Mouse (Mus musculus): ENCODE results near the gene Zdhhc7. TPM values are rescaled to one million over a fixed set of nuclear protein-coding genes. Genes with fewer than 3 reads are reported as not detected.
A peak's percentile ranks its signal among the peaks of the same experiment; 100 is the strongest.

Gene Zdhhc7
- polyA plus RNA-seq, 1 experiment from 2014 or later, result 24.4 TPM

DNA sequence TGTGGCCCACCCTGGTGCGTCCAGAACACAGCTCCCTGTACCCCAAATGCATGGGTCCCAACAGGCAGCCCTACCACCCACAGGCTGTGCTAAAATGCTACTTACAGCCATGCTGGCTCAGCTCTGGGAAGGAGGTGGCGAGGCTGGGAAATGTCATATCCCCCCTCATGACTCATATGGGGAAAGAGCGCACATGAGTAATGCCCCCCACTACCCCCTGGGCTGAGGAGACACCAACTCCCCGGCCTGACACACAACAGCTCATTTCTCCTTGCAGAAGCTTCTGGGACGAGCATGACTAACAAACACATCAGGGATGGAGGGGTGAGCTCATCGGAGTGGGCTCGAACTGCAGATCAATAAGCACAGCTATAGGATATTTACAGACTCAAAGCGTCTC is 35.7 kb downstream of the Zdhhc7 start:
- H3K4me2 ChIP-seq (replicated peaks; ENCODE audit: low read depth), result no peak overlapping the region
- H3K27ac ChIP-seq (replicated peaks), result no peak overlapping the region
- H3K36me3 ChIP-seq (ENCODE audit: control insufficient read depth, insufficient read depth, low read length), result no peaks in the 10 kb centered on the region
- WGBS, result 88% methylated on average over 8 of the region's 8 CpGs
- H3K4me3 ChIP-seq (ENCODE audit: low read depth, low read length), result no peak overlapping the region
- H3K4me1 ChIP-seq (replicated peaks; ENCODE audit: control insufficient read depth, insufficient read depth), result no peaks in the 10 kb centered on the region
- no peaks in the 10 kb centered on the region for H3K9me3 ChIP-seq (ENCODE audit: control insufficient read depth, low read length)
- no peak for DNase-seq (ENCODE audit: low spot score)
- no peak for ATAC-seq (ENCODE audit: low FRiP score, low TSS enrichment)
- H3K9ac ChIP-seq (ENCODE audit: low read length), result no peak overlapping the region
- no peak for TF ChIP-seq EP300 (optimal IDR thresholded peaks at IDR 0.05)
- TF ChIP-seq CTCF (IDR thresholded peaks at IDR 0.05; ENCODE audit: low read depth), result no peak
- no peaks in the 10 kb centered on the region for H3K27me3 ChIP-seq (ENCODE audit: control insufficient read depth, insufficient read depth, low read length)

DNA sequence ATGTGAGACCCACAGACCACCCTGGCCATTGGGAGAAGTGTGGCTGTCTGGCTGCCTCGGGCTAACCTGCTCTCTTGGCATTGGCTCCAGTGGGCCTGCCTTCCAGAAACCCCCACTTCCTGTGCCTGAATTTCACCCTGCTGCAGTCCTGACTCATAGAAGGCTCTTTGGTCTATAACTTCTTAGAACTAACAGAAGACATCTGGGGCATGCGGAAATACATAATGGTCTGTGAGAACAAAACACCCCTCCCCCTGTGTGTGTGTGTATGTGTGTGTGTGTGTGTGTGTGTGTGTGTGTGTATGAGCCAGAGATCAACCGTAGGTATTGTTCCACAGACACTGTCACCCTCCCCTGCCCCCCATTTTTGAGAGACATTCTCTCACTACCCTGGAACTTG is 38.0 kb downstream of the Zdhhc7 start:
- H3K27ac ChIP-seq (replicated peaks), result no peak overlapping the region
- no peaks in the 10 kb centered on the region for H3K4me1 ChIP-seq (replicated peaks; ENCODE audit: control insufficient read depth, insufficient read depth)
- H3K9me3 ChIP-seq (ENCODE audit: control insufficient read depth, low read length), result no peaks in the 10 kb centered on the region
- no peak overlapping the region for H3K4me3 ChIP-seq (ENCODE audit: low read depth, low read length)
- TF ChIP-seq CTCF (IDR thresholded peaks at IDR 0.05; ENCODE audit: low read depth), result no peak
- no peak for TF ChIP-seq EP300 (optimal IDR thresholded peaks at IDR 0.05)
- H3K27me3 ChIP-seq (ENCODE audit: control insufficient read depth, insufficient read depth, low read length), result no peaks in the 10 kb centered on the region
- no peaks in the 10 kb centered on the region for H3K36me3 ChIP-seq (ENCODE audit: control insufficient read depth, insufficient read depth, low read length)
- no peak overlapping the region for H3K9ac ChIP-seq (ENCODE audit: low read length)
- no peak overlapping the region for H3K4me2 ChIP-seq (replicated peaks; ENCODE audit: low read depth)
- 50% methylated on average over 3 of the region's 3 CpGs for WGBS
- no peak for ATAC-seq (ENCODE audit: low FRiP score, low TSS enrichment)
- DNase-seq (ENCODE audit: low spot score), result no peak

DNA sequence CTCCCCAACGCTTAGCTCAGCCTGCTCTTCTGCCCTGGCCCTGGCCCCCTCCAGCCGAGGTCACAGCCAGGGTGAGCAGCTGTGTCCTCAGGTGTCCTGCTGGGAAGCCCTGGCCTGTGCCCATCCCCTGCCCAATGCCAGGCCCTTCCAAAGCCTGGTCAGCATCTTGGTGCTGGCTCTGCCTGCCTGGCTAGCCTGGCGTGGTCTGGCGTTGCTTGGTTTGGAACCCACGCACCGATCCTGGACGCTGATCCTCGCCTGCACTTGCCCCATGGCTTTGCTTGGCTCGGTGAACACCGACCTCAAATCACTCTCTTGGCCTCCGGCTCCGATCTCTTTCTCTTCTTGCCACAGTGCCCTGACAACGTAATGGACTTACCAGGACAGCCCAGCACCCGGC is 38.5 kb downstream of the Zdhhc7 start:
- ATAC-seq (ENCODE audit: low FRiP score, low TSS enrichment) (no peak; the same call in 1 of the 2 replicates), DNase-seq (ENCODE audit: low spot score) (no peak)
- no peak overlapping the region for H3K9ac ChIP-seq (ENCODE audit: low read length)
- no peak overlapping the region for H3K4me3 ChIP-seq (ENCODE audit: low read depth, low read length)
- 90% methylated on average over 14 of the region's 14 CpGs for WGBS
- no peak overlapping the region for H3K4me2 ChIP-seq (replicated peaks; ENCODE audit: low read depth)
- H3K9me3 ChIP-seq (ENCODE audit: control insufficient read depth, low read length), result no peaks in the 10 kb centered on the region
- H3K4me1 ChIP-seq (replicated peaks; ENCODE audit: control insufficient read depth, insufficient read depth), result no peaks in the 10 kb centered on the region
- H3K36me3 ChIP-seq (ENCODE audit: control insufficient read depth, insufficient read depth, low read length), result no peaks in the 10 kb centered on the region
- no peak overlapping the region for H3K27ac ChIP-seq (replicated peaks)
- no peaks in the 10 kb centered on the region for H3K27me3 ChIP-seq (ENCODE audit: control insufficient read depth, insufficient read depth, low read length)
- TF ChIP-seq EP300 (optimal IDR thresholded peaks at IDR 0.05), result no peak
- TF ChIP-seq CTCF (IDR thresholded peaks at IDR 0.05; ENCODE audit: low read depth), result no peak

DNA sequence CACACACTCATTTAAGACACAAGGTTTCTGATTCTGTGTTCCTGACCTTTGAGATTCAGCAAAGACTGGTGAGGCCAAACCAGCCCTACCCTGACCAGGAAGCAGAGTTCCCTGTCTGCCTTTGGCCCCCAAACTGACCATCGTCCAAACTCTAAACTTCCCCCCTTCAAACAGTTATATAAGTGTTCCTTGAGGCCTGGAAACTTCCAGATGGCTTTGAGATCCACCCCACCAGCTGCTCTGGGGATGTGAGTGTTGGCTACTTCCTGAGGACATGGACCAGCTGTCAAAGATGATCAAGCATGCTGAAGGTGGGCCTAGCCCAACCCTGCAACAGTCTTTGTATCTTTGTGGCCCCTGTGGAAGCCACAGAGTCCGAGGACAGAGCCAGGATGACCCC is 44.2 kb downstream of the Zdhhc7 start:
- Histone ChIP-seq H3K27ac (replicated peaks) (no peak overlapping the region), H3K4me1 (replicated peaks; ENCODE audit: control insufficient read depth, insufficient read depth) (no peaks in the 10 kb centered on the region), H3K36me3 (ENCODE audit: control insufficient read depth, insufficient read depth, low read length) (no peaks in the 10 kb centered on the region), H3K9me3 (ENCODE audit: control insufficient read depth, low read length) (no peaks in the 10 kb centered on the region), H3K27me3 (ENCODE audit: control insufficient read depth, insufficient read depth, low read length) (no peaks in the 10 kb centered on the region), H3K4me3 (ENCODE audit: low read depth, low read length) (no peak overlapping the region), H3K4me2 (replicated peaks; ENCODE audit: low read depth) (no peak overlapping the region), H3K9ac (ENCODE audit: low read length) (no peak overlapping the region)
- ATAC-seq (ENCODE audit: low FRiP score, low TSS enrichment) (no peak), DNase-seq (ENCODE audit: low spot score) (no peak)
- TF ChIP-seq CTCF (IDR thresholded peaks at IDR 0.05; ENCODE audit: low read depth) (no peak), EP300 (optimal IDR thresholded peaks at IDR 0.05) (no peak)
- 61% methylated on average over 2 of the region's 2 CpGs for WGBS

DNA sequence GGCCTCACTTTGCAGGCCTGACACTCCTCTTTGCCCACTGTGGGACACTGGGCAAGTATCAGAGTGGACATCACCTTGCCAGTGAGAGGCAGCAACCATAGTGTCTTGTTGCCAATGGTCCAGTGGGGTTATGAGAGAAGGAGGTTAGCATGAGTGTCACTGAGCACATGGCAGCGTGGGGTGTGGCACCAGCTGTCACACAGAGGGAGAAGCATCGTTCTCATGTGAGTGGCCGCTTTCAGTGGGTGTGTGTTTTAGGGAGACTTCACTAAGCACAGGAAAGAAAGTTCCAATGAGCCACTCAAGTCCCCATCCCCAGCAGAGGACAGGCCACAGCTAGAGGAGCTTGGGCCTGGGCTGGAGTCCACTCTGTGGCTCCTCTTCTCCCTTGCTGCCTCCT is 46.4 kb downstream of the Zdhhc7 start:
- Histone ChIP-seq H3K27ac (replicated peaks) (no peak overlapping the region), H3K36me3 (ENCODE audit: control insufficient read depth, insufficient read depth, low read length) (no peaks in the 10 kb centered on the region), H3K27me3 (ENCODE audit: control insufficient read depth, insufficient read depth, low read length) (no peaks in the 10 kb centered on the region), H3K4me3 (ENCODE audit: low read depth, low read length) (no peak overlapping the region), H3K4me1 (replicated peaks; ENCODE audit: control insufficient read depth, insufficient read depth) (no peaks in the 10 kb centered on the region), H3K9ac (ENCODE audit: low read length) (no peak overlapping the region), H3K4me2 (replicated peaks; ENCODE audit: low read depth) (no peak overlapping the region), H3K9me3 (ENCODE audit: control insufficient read depth, low read length) (no peaks in the 10 kb centered on the region)
- 86% methylated on average over 3 of the region's 3 CpGs for WGBS
- TF ChIP-seq CTCF (IDR thresholded peaks at IDR 0.05; ENCODE audit: low read depth) (no peak), EP300 (optimal IDR thresholded peaks at IDR 0.05) (no peak)
- ATAC-seq (ENCODE audit: low FRiP score, low TSS enrichment) (no peak), DNase-seq (ENCODE audit: low spot score) (no peak)

DNA sequence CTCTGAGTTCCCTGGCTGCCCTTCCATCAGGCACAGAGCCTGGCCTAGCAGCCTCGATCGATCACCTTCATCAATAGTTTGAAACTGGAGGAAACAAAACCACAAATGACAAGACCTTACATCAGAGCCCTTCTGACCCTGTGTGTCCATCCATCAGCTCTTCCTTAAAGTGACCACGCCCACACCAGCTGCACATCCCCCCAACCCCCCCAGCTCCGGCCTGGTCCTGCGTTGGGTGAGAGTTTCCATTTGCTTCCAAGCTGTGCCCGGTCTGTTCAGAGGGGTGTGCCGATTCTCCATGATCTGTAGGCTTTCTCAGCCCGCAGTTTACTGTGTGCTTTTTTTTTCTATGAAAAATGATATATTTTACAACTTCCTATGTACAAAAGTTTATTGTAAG is 49.0 kb downstream of the Zdhhc7 start:
- Histone ChIP-seq H3K27ac (replicated peaks) (0 out of 2 replicates have a peak overlapping the region, but pooled peaks have one; percentile 13), H3K4me3 (ENCODE audit: low read depth, low read length) (no peak overlapping the region), H3K4me2 (replicated peaks; ENCODE audit: low read depth) (no peak overlapping the region), H3K9me3 (ENCODE audit: control insufficient read depth, low read length) (no peaks in the 10 kb centered on the region), H3K9ac (ENCODE audit: low read length) (no peak overlapping the region), H3K36me3 (ENCODE audit: control insufficient read depth, insufficient read depth, low read length) (no peaks in the 10 kb centered on the region), H3K4me1 (replicated peaks; ENCODE audit: control insufficient read depth, insufficient read depth) (no peaks in the 10 kb centered on the region), H3K27me3 (ENCODE audit: control insufficient read depth, insufficient read depth, low read length) (no peaks in the 10 kb centered on the region)
- no peak for DNase-seq (ENCODE audit: low spot score)
- 55% methylated on average over 8 of the region's 8 CpGs for WGBS
- no peak for TF ChIP-seq EP300 (optimal IDR thresholded peaks at IDR 0.05)
- no peak for TF ChIP-seq CTCF (IDR thresholded peaks at IDR 0.05; ENCODE audit: low read depth)
- 0 out of 2 replicates have a peak, but pooled peaks have one; percentile 21 for ATAC-seq (ENCODE audit: low FRiP score, low TSS enrichment)
